Mouse (Mus musculus): ENCODE measurements around the gene Csde1.

Gene Csde1

GRCm38 (mm10) chr3:103102454-103103390, 82.5 kb downstream of the Csde1 start, which contains the start of gene Dennd2c:
Dennd2c (plus strand) TSS chr3:103102604.
- in situ Hi-C loops (cut with MboI; ENCODE audit: low pct_unique_long_range_greater_than_20kb in 1 of 2, low sequenced_read_pairs in 2 of 2, unreplicated experiment in 1 of 2), result no loop called here
